Mouse (Mus musculus): ENCODE measurements around the gene Clstn3. TPM values are rescaled to one million over a fixed set of nuclear protein-coding genes. Genes with fewer than 3 reads are reported as not detected.
"Not testable (repeated sequence)": the region's sequence is repeated elsewhere in the genome, so short reads cannot be mapped to it uniquely, and the experiment has no call there.

Clstn3 gene
- polyA plus RNA-seq, 1 experiment from 2014 or later, result 7.6 TPM

DNA sequence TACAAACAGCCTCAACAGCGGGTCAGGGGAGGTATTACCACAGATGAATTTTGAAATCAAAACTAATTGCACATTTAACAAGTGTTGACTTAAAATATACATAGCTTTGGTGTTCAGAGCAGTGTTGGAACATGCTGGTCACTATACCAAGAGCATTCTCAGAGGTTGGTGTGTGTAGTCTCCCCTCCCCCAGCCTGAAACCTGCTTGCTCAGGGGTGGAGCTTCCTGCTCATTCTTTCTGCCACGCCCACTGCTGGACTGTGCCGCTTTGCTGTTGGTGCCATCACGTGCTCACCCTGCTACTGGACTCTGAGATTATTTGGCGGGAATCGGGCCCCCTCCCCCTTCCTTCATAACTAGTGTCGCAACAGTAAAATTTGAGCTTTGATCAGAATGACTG, 39.6 kb downstream of the Clstn3 start:
- not testable (repeated sequence) for DNase-seq (ENCODE audit: low spot score); H3K36me3 ChIP-seq (ENCODE audit: control insufficient read depth, insufficient read depth, low read length); H3K4me3 ChIP-seq (ENCODE audit: low read depth, low read length); H3K27me3 ChIP-seq (replicated peaks; ENCODE audit: control insufficient read depth, insufficient read depth, low read length); H3K4me2 ChIP-seq; H3K9me3 ChIP-seq (ENCODE audit: control insufficient read depth, low read length); H3K9ac ChIP-seq (ENCODE audit: low read depth, low read length); H3K4me1 ChIP-seq (replicated peaks; ENCODE audit: control insufficient read depth, insufficient read depth, low read length)
- H3K27ac ChIP-seq (ENCODE audit: low read depth, low read length), result 0 out of 2 replicates have a peak overlapping the region, but pooled peaks have one; percentile 15
- ATAC-seq (replicated peaks; ENCODE audit: low FRiP score), result peak; percentile 57
- 36% methylated on average over 7 of the region's 7 CpGs for WGBS

DNA sequence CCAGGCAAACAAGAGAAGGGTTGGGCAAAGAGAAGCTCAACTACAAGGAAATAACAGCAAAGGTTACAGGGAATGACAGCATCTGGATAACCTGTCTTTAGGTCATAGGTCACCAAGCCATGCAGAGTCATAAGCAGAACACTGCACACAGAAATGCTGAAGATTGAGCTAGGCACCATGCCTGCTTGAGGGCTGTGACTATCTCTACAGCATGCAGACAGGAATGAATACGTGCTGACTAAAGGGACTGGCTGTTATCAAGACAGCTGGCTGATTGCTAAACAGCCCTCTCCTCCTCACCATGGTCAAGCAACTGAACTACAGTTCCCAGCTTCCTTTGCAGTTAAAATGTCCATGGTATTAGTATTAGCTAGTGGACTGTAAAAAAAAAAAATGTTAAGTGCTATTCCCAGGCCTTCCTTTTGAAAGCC, 40.5 kb downstream of the Clstn3 start:
- DNase-seq (ENCODE audit: low spot score), result no peak
- H3K27me3 ChIP-seq (replicated peaks; ENCODE audit: control insufficient read depth, insufficient read depth, low read length), result no peaks in the 10 kb centered on the region
- ATAC-seq (replicated peaks; ENCODE audit: low FRiP score), result peak; percentile 86
- H3K9me3 ChIP-seq (ENCODE audit: control insufficient read depth, low read length), result no peaks in the 10 kb centered on the region
- H3K4me3 ChIP-seq (ENCODE audit: low read depth, low read length), result no peak overlapping the region
- no peaks in the 10 kb centered on the region for H3K36me3 ChIP-seq (ENCODE audit: control insufficient read depth, insufficient read depth, low read length)
- no peak overlapping the region for H3K4me2 ChIP-seq
- 7% methylated on average over 1 of the region's 1 CpGs for WGBS
- H3K27ac ChIP-seq (ENCODE audit: low read depth, low read length), result no peak overlapping the region
- H3K4me1 ChIP-seq (replicated peaks; ENCODE audit: control insufficient read depth, insufficient read depth, low read length), result peaks cover 8% of the 10 kb centered on the region
- no peak overlapping the region for H3K9ac ChIP-seq (ENCODE audit: low read depth, low read length)

DNA sequence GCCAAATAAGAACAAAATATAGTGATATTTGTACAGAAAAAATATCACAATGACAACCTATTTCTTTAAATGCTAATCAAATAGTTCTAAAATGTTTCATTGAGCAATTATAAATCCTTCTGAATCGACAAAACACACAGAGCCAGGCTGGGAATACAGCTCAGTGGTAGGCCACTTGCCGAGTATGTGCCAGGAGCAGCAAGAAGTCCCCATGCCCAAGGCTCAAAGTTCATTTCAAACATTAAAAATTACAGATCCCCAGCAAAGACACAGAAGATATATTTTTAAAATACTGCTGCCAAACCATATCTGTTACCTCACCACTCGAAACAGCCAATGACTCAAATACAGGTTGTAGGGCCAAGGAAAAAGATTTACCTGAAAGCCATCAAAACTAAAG, 45.9 kb downstream of the Clstn3 start:
- H3K36me3 ChIP-seq (ENCODE audit: control insufficient read depth, insufficient read depth, low read length), result no peaks in the 10 kb centered on the region
- no peaks in the 10 kb centered on the region for H3K27me3 ChIP-seq (replicated peaks; ENCODE audit: control insufficient read depth, insufficient read depth, low read length)
- H3K9ac ChIP-seq (ENCODE audit: low read depth, low read length), result no peak overlapping the region
- ATAC-seq (replicated peaks; ENCODE audit: low FRiP score) (no peak), DNase-seq (ENCODE audit: low spot score) (no peak)
- peaks cover 8% of the 10 kb centered on the region for H3K4me1 ChIP-seq (replicated peaks; ENCODE audit: control insufficient read depth, insufficient read depth, low read length)
- no peak overlapping the region for H3K4me2 ChIP-seq
- H3K27ac ChIP-seq (ENCODE audit: low read depth, low read length), result no peak overlapping the region
- no peak overlapping the region for H3K4me3 ChIP-seq (ENCODE audit: low read depth, low read length)
- 82% methylated on average over 3 of the region's 3 CpGs for WGBS
- H3K9me3 ChIP-seq (ENCODE audit: control insufficient read depth, low read length), result no peaks in the 10 kb centered on the region

DNA sequence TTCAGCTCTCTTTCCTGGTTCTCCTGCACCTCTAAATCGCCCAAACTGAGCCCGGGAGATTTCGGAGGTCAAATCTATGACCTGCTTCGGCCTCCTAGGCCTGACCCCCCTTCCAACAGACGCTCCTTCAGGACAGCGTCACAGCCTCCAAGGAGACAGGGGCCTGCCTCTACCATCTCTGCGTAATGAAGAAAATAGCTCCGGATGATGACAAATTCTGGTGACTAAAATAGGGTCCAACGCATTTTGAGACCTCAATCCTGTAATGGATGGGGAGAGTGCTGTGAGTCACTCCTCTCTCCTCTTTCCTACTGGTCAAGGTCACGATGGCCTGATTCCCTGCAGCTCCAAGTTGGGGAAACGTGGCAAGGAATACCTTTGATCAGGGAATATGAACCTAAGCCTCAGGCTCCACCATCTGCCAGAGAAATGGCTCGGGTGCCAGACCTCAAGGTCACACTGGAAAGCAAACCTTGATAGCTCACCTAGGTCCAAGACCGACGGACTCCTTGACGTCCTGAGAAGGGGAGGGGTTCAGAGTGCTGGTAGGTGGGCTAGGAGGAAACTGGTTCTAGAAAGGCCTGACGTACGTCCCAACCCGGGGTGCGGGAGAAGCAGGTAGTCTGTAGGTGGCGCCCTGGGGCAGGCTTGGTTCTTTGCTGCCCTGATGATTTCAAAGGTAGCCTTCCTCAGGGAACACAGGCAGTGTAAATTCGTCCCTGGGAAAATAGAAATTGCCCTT, 49.1 kb downstream of the Clstn3 start:
- 2% methylated on average over 21 of the region's 21 CpGs for WGBS
- Histone ChIP-seq H3K4me2 (peak overlapping the region; percentile 77), H3K36me3 (ENCODE audit: control insufficient read depth, insufficient read depth, low read length) (peaks cover 9% of the 10 kb centered on the region; the same call in 1 of the 2 replicates), H3K27me3 (replicated peaks; ENCODE audit: control insufficient read depth, insufficient read depth, low read length) (no peaks in the 10 kb centered on the region), H3K9me3 (ENCODE audit: control insufficient read depth, low read length) (no peaks in the 10 kb centered on the region), H3K9ac (ENCODE audit: low read depth, low read length) (peak overlapping the region; percentile 89), H3K4me1 (replicated peaks; ENCODE audit: control insufficient read depth, insufficient read depth, low read length) (peaks cover 11% of the 10 kb centered on the region), H3K4me3 (ENCODE audit: low read depth, low read length) (peak overlapping the region; percentile 95), H3K27ac (ENCODE audit: low read depth, low read length) (peak overlapping the region; percentile 77)
- ATAC-seq (replicated peaks; ENCODE audit: low FRiP score), result peak; percentile 52
- peak; percentile 71 for DNase-seq (ENCODE audit: low spot score)

DNA sequence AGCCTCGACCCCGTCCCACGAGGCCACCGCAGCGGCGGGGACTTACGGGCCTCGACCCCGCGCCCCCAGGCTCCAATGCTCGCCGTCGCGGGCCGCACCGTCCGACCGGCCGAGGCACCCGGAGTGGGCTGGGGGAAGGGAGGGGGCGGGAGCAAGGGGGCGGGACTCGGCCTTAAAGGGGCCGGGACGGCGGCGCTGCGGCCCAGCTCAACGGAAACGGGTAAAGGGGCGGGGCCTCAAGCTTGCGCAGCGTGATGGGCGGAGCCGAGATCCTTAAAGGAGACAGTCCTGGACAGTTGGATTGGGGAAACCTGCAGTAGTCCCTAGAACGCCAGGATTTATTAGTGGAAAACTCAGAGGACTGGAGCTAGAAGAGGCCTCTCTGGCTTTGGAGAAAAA, 49.7 kb downstream of the Clstn3 start, which contains the start of gene Pex5:
Gene Pex5, minus strand, starts transcription at position 141 of the 399 bp plus-strand sequence.
- H3K4me3 ChIP-seq (ENCODE audit: low read depth, low read length), result peak within 1 kb of the TSS; percentile 95
- WGBS, result 2% methylated on average over 32 of the region's 36 CpGs

DNA sequence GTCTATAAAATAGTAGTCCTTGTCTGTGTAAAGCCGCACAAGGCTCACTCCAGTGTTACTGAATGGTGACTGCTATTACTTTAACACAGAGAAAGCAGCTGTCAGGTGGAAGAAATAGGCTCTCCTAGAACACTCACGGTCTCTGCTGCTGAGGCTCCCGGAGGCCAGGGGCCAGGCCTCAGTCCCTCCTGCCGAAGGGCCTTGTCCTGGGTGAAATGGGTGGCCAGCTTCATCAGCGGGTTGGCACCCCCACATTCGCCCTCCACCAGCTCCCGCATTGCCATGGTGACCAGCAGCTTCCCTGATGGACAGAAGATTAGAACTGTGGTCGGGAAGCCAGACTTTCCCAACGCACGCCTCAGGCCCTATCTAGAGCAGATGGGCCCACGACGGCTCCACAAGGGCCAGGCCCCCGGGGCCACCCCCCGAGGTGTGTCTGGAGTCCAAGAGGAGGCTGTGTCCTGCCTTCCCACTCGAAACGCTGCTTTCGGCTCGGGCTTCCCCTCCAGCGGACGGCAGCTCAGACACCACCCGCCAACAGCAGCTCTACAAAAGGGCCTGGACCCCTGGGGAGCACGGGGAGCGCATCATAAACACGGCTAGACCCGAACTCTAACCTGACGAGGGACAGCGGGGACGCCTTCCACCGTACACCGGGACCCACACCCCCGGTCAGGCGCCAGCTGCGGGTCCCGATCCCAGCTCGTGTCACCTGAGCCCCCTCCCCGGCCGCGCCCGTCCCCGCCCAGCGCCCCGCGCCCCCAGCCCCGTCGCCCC, 50.3 kb downstream of the Clstn3 start:
- 3% methylated on average over 42 of the region's 45 CpGs for WGBS
- Histone ChIP-seq H3K4me3 (ENCODE audit: low read depth, low read length) (peak overlapping the region; percentile 95), H3K4me1 (replicated peaks; ENCODE audit: control insufficient read depth, insufficient read depth, low read length) (peaks cover 11% of the 10 kb centered on the region), H3K9ac (ENCODE audit: low read depth, low read length) (peak overlapping the region; percentile 89), H3K27ac (ENCODE audit: low read depth, low read length) (peak overlapping the region; percentile 78), H3K4me2 (peak overlapping the region; percentile 77), H3K36me3 (ENCODE audit: control insufficient read depth, insufficient read depth, low read length) (peaks cover 9% of the 10 kb centered on the region; the same call in 1 of the 2 replicates), H3K9me3 (ENCODE audit: control insufficient read depth, low read length) (no peaks in the 10 kb centered on the region), H3K27me3 (replicated peaks; ENCODE audit: control insufficient read depth, insufficient read depth, low read length) (no peaks in the 10 kb centered on the region)
- DNase-seq (ENCODE audit: low spot score) (peak; percentile 70), ATAC-seq (replicated peaks; ENCODE audit: low FRiP score) (peak; percentile 61)

More for the DNA sequence above, 49.7 kb downstream of the Clstn3 start, which contains the start of gene Pex5:
- Histone ChIP-seq H3K36me3 (ENCODE audit: control insufficient read depth, insufficient read depth, low read length) (peaks cover 9% of the 10 kb centered on the region; the same call in 1 of the 2 replicates), H3K4me1 (replicated peaks; ENCODE audit: control insufficient read depth, insufficient read depth, low read length) (peaks cover 11% of the 10 kb centered on the region), H3K4me2 (peak within 1 kb of the TSS; percentile 77), H3K27ac (ENCODE audit: low read depth, low read length) (peak within 1 kb of the TSS; percentile 78), H3K9ac (ENCODE audit: low read depth, low read length) (peak within 1 kb of the TSS; percentile 89), H3K27me3 (replicated peaks; ENCODE audit: control insufficient read depth, insufficient read depth, low read length) (no peaks in the 10 kb centered on the region), H3K9me3 (ENCODE audit: control insufficient read depth, low read length) (no peaks in the 10 kb centered on the region)
- ATAC-seq (replicated peaks; ENCODE audit: low FRiP score), result peak; percentile 90
- DNase-seq (ENCODE audit: low spot score), result peak; percentile 89

DNA sequence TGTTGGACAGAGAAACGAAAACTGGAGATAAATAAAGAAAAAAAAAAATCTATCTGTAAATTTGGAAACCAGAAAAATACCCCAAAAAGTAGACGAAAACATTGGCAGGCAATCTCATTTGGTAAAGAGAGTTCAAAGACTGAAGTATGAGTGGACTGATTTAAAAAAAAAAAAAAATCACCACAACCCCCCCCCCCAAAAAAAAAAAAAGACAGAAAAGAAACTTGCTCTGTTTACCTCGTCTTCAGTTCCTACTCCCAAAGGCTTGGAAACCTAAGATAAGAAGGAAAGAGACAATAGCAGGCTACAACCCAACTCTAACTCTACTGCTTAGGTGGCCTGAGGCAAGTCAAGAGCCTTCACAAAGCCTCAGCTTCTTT, 50.8 kb downstream of the Clstn3 start:
- Histone ChIP-seq H3K27ac (ENCODE audit: low read depth, low read length) (peak overlapping the region; percentile 78), H3K4me3 (ENCODE audit: low read depth, low read length) (peak overlapping the region; percentile 95), H3K9me3 (ENCODE audit: control insufficient read depth, low read length) (no peaks in the 10 kb centered on the region), H3K4me2 (peak overlapping the region; percentile 77), H3K9ac (ENCODE audit: low read depth, low read length) (peak overlapping the region; percentile 89), H3K27me3 (replicated peaks; ENCODE audit: control insufficient read depth, insufficient read depth, low read length) (no peaks in the 10 kb centered on the region), H3K36me3 (ENCODE audit: control insufficient read depth, insufficient read depth, low read length) (peaks cover 9% of the 10 kb centered on the region; the same call in 1 of the 2 replicates), H3K4me1 (replicated peaks; ENCODE audit: control insufficient read depth, insufficient read depth, low read length) (peaks cover 11% of the 10 kb centered on the region)
- WGBS, result 51% methylated on average over 3 of the region's 3 CpGs
- DNase-seq (ENCODE audit: low spot score) (no peak), ATAC-seq (replicated peaks; ENCODE audit: low FRiP score) (0 out of 2 replicates have a peak, but pooled peaks have one; percentile 1)

DNA sequence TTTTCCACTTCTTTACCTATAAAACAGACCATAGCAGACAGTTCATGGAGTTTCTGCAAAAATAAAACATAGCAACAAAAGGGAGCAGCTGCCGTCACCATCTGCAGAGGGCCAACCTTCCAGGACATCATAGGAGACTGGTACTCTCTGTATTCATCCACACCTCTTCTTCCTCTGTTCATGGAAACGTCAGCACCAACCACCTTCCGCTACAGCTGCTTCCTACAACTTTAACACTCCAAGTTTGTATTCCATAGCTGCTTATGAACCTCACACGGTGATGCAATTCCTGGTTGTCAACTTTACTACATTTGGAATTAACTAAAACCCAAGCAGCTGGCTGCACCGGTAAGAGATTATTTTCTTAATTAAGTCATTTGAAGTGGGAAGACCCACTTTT, 56.2 kb downstream of the Clstn3 start:
- Histone ChIP-seq H3K4me1 (replicated peaks; ENCODE audit: control insufficient read depth, insufficient read depth, low read length) (0 out of 2 replicates have a peak, but pooled peaks cover 2% of the 10 kb centered on the region), H3K4me2 (no peak overlapping the region), H3K4me3 (ENCODE audit: low read depth, low read length) (no peak overlapping the region), H3K9ac (ENCODE audit: low read depth, low read length) (no peak overlapping the region), H3K27ac (ENCODE audit: low read depth, low read length) (no peak overlapping the region), H3K27me3 (replicated peaks; ENCODE audit: control insufficient read depth, insufficient read depth, low read length) (no peaks in the 10 kb centered on the region), H3K9me3 (ENCODE audit: control insufficient read depth, low read length) (no peaks in the 10 kb centered on the region), H3K36me3 (ENCODE audit: control insufficient read depth, insufficient read depth, low read length) (peaks cover 21% of the 10 kb centered on the region)
- WGBS, result 87% methylated on average over 5 of the region's 5 CpGs
- ATAC-seq (replicated peaks; ENCODE audit: low FRiP score), result no peak
- no peak for DNase-seq (ENCODE audit: low spot score)

Measured in liver, embryonic 11.5 days (tissue).